Mouse (Mus musculus): ENCODE results near the gene Trim2. TPM values are rescaled to one million over a fixed set of nuclear protein-coding genes. Genes with fewer than 3 reads are reported as not detected.

Trim2 gene
- polyA plus RNA-seq, 1 experiment from 2014 or later, result 24.9 TPM

Other genes with a start within 250 kb of the Trim2 start
- 11.5 and 11.8 TPM in 2 replicates for gene Mnd1, start 151.1 kb downstream of the Trim2 start, polyA plus RNA-seq (2014; fragmentation: Nextera tagmentation; extraction: Ambion mirVana)
- 0.50 and 0.60 TPM in 2 replicates for gene Gm6525, start 132.8 kb downstream of the Trim2 start, polyA plus RNA-seq (2014; fragmentation: Nextera tagmentation; extraction: Ambion mirVana)
- gene Fhdc1, start 173.6 kb upstream of the Trim2 start, polyA plus RNA-seq (2014; fragmentation: Nextera tagmentation; extraction: Ambion mirVana), result 6.2 and 6.8 TPM in 2 replicates

Measured in embryonic facial prominence, embryonic 14.5 days (tissue).